Mouse (Mus musculus) retina, postnatal 1 day (tissue): ENCODE data around the gene Zfp526.
"Not testable (repeated sequence)": the region's sequence is repeated elsewhere in the genome, so short reads cannot be mapped to it uniquely, and the experiment has no call there.

ENCODE experiments used
- DNase-seq: peaks from one replicate; pipeline ENCODE4 v3.0.0-alpha.2; 2012

The Zfp526 gene

DNA sequence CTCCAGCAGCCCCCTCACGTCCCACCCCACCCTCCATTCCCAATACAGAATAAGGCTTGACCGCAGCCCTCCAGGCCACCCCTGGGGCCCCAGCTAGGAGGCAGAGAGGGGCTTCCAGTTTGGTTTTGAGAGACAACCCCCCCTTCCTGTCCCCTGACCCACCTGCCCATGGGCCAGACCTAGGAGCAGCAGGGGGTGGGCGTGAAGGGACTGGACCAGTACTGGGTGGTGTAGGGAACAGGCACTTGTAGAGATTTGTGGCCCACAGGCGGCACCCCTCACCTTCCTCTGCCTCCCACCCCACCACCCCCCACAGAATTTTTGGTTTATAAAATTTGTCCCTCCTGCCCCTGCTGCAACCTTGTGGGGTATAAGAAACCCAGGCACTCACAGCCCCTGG is 22.1 kb downstream of the Zfp526 start:
- no peak for DNase-seq

DNA sequence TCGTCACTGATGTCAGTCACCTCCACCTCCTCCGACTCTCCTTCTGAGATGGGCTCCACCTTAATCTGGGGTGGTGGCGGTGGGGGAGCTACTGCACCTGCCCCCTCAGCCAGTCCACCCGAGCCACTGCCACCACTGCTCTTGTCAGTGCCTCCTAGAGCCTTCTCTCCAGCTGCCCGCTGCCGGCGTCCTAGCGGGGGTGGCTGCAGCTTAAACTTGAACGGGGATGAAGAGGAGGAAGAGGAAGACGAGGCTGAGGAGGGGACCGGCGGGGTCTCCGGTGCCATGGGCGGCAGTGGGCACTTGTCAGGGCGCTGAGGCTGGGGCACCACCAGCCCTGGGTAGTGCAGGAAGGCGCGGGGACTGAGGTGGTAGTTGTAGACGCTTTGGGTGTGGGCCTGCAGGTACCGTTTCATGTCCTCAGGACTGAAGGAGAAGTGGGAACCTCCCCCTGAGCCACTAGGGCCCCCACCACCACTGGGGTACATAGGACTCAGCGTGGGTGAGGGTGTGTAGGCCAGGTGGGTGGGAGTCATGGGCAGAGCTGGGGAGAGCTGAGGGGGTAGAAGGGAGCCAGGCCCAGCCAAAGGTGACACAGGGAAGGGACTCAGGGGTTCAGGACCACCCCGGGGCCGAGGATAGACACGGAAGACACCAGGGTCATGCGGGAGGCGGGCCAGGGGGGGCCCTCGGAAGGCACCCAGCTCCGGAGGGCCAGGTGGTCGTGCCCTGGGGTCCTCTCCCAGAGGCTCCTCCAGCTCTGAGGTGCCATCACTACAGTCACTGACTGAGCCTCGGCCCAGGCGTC is 23.5 kb downstream of the Zfp526 start:
- DNase-seq: no peak

DNA sequence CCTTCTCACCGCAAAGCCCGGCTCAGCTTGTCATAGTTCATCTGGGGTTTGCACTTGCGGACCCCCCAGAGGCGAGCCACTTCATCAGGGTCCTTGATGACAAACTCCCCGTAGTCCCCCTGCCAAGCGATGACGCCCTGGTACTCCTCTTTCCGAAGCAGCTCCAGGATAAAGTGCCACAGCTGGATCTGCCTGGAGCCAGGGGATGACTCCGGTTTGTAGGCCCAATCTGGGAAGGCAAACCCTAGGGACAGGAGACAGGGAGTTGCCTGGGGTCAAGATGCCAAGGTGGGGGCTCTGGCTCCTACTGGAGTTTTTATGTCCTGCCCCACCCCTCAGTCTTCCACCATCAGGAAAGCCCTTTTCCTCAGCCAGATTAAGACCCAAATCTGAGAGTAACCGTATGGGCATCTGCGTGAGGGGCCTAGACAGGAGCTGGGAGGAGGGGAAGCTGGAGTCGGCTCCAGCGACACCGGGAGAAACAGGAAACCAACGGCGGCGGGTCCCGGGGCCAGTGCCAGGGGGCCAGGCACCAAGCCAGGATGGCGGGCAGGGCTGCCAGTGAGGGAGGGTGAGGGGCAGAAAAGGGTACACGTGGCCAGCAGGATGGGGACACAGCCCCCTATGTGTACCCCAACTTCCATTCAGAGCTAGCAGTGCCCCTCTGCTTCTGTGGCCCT is 25.0 kb downstream of the Zfp526 start:
- DNase-seq: peak; percentile 43

DNA sequence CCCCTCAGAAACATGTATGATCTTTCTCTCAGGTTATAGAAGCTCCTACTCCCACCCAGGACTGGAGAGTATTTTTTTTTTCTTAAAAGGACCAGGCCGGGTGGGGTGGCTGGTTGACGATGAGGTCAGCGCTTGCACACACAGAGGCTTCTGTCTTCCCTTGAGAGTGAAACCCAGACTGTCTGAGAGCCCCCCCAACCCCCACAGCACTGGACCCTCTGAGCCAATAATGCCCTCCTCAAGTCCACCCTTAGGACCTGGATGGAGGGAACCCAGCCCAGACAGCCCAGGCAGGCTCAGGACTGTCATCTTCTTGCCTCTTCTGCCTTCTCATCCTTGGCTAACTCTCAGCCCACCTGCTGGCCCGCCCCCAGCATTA is 25.5 kb downstream of the Zfp526 start:
- peak; percentile 56 for DNase-seq

DNA sequence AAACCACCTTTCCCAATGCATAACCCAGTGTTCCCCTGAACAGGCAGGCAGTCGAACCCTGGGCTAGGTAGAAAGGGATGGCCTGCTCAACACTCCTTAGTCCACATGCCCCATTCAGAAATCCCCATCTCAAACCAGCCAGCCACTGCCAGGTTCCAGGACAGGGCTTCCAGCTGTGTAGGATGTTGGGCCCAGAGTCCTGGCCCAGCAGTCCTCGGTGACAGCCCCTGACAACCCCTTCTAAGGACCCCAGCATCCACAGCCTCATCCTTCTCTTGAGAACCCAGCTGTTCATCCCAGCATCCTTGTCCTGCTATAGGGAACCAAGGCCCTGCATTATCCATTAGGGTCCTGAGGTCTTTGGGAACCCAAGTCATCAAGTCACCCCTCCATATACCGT is 26.3 kb downstream of the Zfp526 start:
- DNase-seq: no peak

DNA sequence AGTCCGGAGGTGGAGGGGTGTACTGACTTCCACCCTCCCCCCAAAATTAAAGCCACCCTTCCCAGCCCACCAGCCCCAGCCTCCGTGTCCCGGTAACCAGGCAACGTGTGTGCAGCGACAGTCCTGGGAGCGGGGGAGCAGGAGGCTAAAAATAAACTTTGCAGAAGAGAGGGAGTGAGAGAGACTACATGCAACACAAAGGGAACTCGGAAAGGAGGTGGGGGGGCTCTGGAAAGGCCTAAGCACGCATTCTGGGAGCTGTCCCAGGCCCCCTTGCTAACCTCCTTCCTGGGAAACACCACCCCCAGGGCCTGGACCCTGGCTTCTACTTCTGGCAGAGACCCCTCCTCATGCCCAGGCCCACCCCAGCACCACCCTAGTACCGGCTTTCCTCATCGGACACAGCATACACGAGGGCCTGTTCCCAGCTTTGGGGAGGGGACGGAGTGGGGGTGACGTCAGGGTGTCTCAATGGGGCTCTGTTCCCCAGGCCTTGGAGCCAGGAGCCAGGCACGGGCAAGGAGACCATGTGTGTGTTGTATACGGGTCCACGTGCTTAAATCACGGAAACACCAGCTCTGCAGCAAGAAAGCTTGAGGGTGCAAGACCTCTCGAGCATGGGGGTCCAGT is 26.9 kb downstream of the Zfp526 start:
- peak; percentile 79 for DNase-seq

DNA sequence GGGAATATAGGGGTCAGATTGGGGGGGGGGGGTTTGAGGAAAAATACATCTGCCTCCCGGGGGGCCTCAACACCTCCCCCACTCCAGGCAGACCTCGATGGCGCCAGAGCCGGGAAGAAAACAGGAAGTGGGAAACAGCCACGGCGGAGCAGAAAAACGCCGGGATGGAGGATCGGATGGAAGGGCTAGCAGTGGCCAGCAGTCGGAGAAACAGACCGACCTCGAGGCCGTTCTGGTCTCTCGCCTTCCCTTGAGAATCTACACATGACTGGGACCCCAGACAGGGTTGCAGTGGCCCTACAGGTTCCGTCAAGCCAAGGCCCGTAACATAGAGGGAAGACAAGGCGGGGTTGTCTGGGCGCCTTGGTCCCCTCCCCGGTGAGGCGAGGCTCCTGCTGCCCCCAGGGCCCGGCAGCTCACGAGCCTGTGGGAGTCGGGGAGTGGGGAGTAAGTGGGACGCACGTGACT is 27.7 kb downstream of the Zfp526 start:
- DNase-seq: no peak

DNA sequence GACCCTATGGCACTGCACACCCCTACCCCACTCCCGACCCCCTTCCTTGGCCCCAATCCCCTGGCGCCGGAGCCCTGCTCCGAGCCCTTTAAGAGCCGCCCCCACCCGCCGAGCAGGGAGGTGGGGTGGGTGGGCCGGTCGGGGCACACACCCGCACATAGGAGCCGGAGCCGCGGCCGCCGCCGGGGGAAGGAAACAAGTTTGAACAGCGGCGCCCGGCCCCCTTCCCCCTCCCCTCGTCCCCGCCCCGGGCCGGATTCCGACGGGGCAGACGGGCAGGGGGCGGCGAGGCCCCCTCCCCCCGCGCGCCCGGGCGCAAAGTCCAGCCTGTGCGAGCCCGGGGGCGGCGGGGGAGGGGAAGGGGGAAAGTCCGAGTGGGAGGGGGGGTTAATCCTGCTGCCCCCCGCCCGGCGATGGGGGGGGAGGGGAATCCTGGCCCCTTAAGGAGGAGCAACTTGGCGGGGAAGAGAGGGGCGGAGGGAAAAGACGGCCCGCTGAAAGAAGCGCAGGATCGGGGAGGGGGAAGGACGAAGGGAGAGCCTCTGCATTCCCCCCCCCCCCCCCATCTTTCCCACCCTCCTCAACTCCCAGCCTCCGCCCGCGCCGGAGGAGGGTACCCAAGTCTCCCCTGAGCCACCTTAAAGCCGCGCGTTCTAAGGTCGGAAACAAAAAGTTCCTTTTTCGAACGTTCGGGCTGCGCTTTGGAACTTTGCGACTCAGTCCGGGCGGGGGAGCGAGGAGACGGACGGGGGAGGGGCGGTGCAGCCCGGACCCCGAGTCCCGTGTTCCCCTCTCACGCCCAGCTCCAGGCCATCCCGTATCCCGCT is 28.3 kb downstream of the Zfp526 start:
- DNase-seq: peak; percentile 88

DNA sequence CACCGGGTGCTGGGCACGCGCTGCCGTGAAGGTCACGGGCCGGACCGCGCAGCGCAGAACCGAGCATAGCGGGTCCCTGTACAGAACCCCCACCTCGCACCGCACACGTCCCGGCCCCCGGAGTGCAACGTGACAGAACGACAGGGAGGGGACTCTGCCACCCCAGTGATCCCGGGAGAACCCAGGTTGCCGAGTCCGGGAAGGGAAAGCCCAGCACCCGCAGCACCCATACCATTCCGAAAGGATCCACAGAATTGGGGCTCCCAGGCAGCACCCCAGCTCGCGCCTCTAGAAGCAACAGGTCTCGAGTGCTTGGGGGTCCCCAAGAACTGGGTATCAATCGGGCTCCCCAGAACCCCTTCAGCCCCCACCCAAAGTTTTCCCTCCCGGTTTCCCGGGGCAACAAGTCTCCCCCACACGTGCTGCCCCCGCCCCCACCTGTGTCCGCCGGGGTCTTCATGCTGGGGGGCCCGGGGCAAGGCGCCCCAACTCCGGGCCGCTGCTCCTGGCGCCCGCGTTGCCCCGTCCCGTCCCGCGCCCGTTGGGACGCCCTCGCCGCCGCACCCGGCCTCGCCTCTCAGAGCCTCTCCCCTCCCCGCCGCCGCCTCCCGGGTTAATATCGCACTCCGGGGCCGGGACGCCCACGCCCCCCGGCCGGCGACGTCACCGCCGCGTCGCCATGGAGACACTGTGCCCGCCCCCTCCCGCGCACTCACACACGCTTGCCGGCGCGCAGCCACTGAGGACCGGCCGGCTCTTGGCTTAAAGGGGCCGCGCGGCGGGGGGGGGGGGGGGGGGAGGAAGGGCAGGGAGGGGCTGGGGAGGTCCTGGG is 29.1 kb downstream of the Zfp526 start, which contains the start of gene Erf:
Erf (minus strand) TSS at position 621 of the 832 bp plus-strand sequence.
- peak; percentile 94 for DNase-seq

DNA sequence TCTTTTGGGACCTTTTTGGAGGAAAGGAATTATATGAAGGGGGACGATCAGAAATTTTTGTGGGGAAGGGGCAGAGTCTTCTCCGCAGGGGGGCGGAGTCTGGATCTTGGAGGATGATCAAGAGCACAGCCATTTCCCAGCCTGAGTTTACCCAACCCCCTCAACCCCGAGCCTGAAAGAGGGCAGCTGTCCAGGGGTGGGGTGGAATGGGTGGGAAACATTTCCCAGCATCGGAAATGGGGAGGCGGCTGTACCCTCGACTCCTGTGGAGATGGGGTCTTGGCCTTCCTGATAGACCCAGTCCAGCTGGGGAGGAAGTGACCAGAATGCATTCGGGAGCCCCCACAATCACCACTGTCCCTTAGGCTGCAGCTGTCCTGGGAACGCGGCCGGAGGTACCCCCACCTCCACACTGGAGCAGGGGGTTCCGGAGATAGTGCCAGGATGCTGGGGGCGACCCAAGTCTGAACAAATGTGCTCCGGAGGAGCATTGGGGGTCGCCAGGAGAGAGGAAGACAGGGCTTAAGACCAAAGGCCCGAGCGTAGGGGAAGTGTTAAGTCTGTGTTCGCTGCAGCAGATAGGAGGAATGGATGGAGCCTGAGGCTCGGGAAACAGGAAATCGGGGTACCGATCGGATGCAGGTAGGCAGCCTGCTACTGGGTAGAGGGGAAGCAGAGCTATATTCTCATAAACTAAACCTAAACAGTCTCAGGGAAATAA is 30.0 kb downstream of the Zfp526 start:
- DNase-seq: peak; percentile 70

DNA sequence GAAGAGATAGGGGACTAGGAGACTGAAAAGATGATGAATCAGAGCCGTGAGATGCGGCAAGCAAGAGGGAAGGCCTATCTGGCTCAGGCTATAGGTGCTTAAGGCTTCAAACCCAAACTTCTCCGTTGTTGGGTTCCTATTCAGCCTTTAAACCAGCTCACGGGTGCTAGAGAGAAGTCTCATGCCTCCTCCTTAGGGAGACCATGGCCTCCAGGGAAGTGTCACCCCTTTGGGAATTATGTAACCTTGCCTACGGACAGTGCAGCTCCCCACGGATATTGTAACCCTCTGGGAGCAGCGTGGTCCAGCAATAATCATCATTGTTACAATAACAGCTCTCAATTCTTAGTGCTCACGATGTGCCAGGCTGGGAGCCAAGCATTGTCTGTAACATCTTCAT is 30.6 kb downstream of the Zfp526 start:
- peak; percentile 17 for DNase-seq

DNA sequence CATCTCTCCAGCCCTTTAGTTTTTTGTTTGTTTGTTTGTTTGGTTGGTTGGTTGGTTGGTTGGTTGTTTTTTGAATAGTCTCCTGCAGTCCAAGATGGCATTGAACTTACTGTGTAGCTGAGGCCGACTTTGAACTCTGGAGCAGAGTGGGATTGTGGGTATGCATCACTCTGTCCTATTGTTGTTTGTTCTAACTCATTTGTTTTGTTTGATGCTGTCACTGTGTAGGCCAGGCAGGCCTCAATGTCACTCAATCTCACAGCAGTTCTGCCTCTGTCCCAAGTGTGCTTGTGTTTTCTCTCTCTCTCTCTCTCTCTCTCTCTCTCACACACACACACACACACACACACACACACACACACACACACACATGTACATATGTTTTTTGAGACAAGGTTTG is 40.7 kb downstream of the Zfp526 start:
- DNase-seq: no peak

DNA sequence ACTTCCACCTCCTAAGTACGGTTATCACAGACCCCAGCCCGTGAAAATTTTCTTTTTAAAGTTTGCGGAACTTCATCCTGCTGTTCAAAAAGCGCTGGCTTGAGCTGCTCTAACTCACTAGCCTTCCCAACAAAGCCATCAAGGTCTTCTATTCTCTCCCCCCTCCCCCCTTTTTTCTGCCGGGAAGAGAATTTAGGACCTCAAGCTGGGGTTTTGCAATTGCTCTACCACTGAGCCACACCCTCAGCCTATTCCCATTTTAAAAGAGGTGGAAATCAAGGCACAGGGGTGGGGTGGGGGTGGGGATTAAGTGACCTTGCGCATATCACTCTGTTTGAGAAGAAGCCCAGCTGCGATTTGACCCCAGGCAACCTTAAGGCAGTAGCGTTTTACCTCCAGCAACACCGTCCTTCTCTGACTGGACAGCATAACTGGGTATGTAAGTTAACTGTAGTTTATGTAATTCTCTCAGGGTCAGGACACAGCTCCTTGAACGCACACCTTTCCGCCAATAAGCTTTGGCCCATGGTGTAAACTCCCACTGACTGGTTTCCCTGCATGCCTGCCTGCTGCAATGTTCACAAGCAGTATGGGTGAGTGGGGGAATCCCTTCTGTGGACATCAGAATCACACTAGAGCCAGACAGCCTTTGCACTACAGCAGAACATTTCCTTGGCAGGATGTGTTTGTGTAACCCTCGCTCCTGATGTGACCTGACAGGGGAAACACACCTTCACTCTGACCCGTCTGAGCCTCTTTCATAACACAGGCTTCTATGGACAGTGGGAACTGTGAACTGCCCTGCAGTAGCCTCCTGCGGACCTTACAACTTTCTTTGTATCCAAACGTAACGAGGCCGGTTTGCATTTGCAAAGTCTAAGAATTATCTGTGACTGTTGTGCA is 43.0 kb downstream of the Zfp526 start:
- DNase-seq: no peak

DNA sequence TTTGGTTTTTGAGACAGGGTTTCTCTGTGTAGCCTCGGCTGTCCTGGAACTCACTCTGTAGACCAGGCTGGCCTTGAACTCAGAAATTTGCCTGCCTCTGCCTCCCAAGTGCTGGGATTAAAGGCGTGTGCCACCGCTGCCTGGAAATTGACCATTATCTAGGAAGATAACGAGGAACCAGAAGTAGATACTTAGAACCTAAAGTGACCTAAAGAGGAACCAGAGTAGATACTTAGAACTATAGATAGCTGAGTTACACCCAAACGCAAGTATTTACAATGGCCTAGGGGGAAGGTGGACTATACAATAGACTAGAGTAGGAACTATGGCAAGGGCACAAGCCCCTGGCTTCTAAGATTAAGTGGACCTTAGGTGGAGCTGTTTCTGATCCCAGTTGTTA is 44.5 kb downstream of the Zfp526 start:
- not testable (repeated sequence) for DNase-seq

DNA sequence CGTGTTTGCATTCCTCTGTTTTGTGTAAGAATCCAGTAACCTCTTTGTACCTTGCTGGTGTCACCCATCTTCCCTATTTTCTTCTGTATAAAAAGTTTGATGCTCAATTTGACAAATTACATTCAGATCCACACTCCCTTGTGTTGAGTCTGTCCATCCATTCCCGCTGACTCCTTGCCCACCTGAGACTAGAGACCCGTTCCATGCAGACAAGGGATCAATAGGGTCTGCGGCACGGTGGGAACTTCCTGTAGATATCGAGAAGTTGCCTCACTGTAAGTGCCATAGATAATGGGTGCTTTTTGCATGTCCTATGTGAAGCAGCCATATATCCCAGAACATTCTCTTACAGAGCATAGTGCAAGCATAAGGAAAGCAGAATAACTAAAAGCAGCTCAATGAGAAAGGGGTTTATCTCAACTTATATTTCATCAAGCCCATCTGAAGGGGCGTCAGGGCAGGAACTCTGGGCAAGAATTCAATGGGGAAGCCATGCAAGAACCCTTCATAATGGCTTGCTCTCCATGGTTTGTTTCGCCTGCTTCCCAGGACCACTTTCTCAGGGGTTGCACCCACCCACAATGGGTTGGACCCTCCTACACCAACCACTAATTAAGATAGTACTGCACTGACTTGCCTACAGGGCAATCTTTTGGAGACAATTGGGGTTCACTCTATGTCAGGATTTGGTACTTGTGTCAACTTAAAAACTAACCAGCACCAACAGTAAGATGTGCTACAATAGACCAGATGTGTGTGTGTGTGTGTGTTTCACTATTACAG is 45.1 kb downstream of the Zfp526 start:
- no peak for DNase-seq

DNA sequence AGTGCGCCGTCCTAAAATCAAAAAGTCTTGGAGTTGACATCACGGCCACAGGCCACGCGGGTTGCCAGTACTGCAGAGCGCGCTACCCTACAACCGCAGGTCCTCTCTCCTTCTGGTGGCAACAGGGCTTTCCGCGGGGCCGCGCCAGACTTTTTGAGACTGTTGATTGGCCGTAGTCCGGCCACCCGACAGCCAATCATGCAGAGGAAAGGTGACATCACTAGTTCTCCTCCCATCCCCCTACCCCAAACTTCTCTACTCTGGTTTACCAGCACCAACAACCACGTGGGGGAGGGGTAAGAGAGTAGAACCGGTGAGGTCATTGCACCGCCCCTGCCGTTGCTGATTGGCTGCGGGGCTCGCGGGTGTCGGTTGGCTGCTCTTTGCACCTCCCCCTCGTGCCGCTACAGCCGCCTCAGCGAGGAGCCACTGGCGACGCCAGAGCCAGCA is 46.1 kb downstream of the Zfp526 start, which contains the start of gene Cic:
Cic (plus strand) TSS at position 404 of the 450 bp plus-strand sequence.
- peak; percentile 100 for DNase-seq

DNA sequence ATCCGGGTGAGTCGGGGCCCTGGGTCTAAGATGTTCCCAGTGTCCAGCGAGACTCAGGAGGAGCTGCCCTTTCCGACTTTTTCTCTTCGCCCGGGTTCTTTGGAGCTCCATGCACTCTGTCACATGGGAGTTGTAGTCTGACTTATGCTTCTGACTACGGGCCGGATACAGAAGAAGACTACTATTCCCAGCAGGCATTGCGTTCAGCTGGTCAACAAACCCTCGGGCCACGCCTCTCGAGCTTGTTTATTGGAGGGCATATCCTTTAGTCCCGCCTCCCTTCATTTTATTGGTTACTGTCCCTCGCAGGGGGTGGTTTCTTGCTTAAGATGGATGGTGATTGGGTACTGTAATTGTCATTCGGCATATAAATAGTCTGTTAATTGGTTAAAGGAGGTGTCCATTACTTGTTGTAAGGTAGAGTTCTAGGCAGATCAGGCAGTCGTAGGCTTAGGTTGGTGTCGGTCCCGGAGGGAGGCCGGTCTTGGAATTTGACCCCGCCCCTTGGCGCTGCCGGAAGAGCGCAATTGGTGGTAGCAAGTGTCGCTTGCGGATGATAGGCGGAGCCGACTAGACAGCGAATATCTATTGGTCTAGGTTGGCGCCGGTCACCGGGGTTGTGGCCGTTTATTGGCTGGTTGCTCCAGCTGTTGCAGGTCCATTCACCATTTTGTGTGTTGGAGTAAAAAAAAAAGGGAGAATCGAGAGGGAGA is 46.7 kb downstream of the Zfp526 start:
- peak; percentile 100 for DNase-seq

DNA sequence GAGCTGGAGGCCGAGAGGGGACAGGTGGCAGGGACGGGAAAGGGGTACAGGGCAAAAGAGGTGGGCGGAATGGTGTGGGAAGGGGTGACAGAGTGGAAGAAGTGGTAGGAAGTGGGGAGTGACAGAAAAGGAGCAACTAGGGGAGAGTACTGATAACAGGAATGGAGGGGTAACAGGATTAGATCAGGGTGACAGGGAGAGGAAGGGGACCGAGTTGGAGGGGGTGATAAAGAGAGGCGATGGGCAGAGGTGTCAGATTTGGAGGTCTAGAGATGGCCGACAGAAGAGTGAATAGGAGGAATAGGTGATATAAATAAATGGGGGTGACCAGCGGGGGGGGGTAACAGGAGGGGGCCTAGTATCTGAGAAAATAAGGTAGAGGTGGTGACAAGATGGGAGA is 47.4 kb downstream of the Zfp526 start:
- no peak for DNase-seq
